Mouse (Mus musculus) spleen, adult 2 months (tissue): Measurements from ENCODE around the gene Samd14. TPM values are rescaled to one million over a fixed set of nuclear protein-coding genes. Genes with fewer than 3 reads are reported as not detected.

Experiments used
- DNase-seq, 2 experiments: peaks; one replicate each; pipeline versions ENCODE4 v3.0.0 to v3.0.0-alpha.2; 2012 to 2021; ENCODE audit warnings: low spot score in 2 of 2, low read depth in 1 of 2
- H3K27ac ChIP-seq: fragments of 200-500 bp; 2 replicates; pipeline ENCODE4 v1.5.1; 2012; ENCODE audit warnings: low read length, inconsistent platforms; ENCODE audit not compliant: insufficient read depth
- H3K27me3 ChIP-seq: fragments of 200-500 bp; 2 replicates; pipeline ENCODE4 v1.6.1; 2012; ENCODE audit warnings: mild to moderate bottlenecking, moderate library complexity, low read length, inconsistent platforms; ENCODE audit not compliant: control insufficient read depth, insufficient read depth
- H3K36me3 ChIP-seq: fragments of 200-500 bp; 2 replicates; pipeline ENCODE4 v1.6.1; 2012; ENCODE audit warnings: mild to moderate bottlenecking, low read length, inconsistent platforms; ENCODE audit not compliant: control insufficient read depth, insufficient read depth
- H3K4me1 ChIP-seq: fragments of 200-500 bp; 2 replicates; pipeline ENCODE4 v1.6.1; 2011; ENCODE audit warnings: inconsistent platforms; ENCODE audit not compliant: control insufficient read depth, insufficient read depth, insufficient read length
- H3K4me3 ChIP-seq: fragments of 200-500 bp; 2 replicates; pipeline ENCODE4 v1.5.1; 2011; ENCODE audit warnings: mild to moderate bottlenecking, inconsistent platforms; ENCODE audit not compliant: insufficient read depth, insufficient read length; ENCODE audit errors: extremely low read depth
- CTCF ChIP-seq: fragments of 200-500 bp; IDR thresholded peaks from 2 replicates; pipeline ENCODE4 v1.5.1; 2011; ENCODE audit warnings: mild to moderate bottlenecking, inconsistent platforms; ENCODE audit not compliant: insufficient read depth, insufficient read length, insufficient replicate concordance; ENCODE audit errors: extremely low read depth
- POLR2A ChIP-seq: fragments of 200-500 bp; IDR thresholded peaks from 2 replicates; pipeline ENCODE4 v1.6.1; 2011; ENCODE audit warnings: low read depth, low read length, inconsistent platforms
- WGBS: fragments of 180-500 bp; shearing (Covaris S2); methylation state at CpG from one replicate; pipeline ENCODE4 v1.1.7; 2018; 5-methylcytosine and 5-hydroxymethylcytosine counted together
- polyA plus RNA-seq: library from polyadenylated mRNA; depleted of rRNA; stranded (reverse); fragments of >200 nt; gene quantifications from 2 replicates; pipeline ENCODE4 v1.2.3, GENCODE M21; 2012

Gene Samd14
- polyA plus RNA-seq, 1 experiment: 19.3 TPM

- DNase-seq: no peak
- no peak overlapping the region for H3K4me3 ChIP-seq
- H3K4me1 ChIP-seq: no peaks in the 10 kb centered on the region
- H3K27ac ChIP-seq: no peak overlapping the region
- TF ChIP-seq POLR2A: no peak
- TF ChIP-seq CTCF: no peak
- no peaks in the 10 kb centered on the region for H3K27me3 ChIP-seq
- no peaks in the 10 kb centered on the region for H3K36me3 ChIP-seq
- WGBS: 87% methylated on average over 29 of the region's 29 CpGs
These were observed 14.9 kb downstream of the Samd14 start for GRCm38 (mm10) chr11:95024439-95025184.

GRCm38 (mm10) chr11:95025227-95026012 lies 15.7 kb downstream of the Samd14 start:
- no peak for DNase-seq
- Histone ChIP-seq H3K36me3 (no peaks in the 10 kb centered on the region), H3K27ac (no peak overlapping the region), H3K4me1 (no peaks in the 10 kb centered on the region), H3K27me3 (no peaks in the 10 kb centered on the region), H3K4me3 (no peak overlapping the region)
- TF ChIP-seq POLR2A (no peak), CTCF (no peak)
- 76% methylated on average over 11 of the region's 11 CpGs for WGBS

- H3K4me1 ChIP-seq: no peaks in the 10 kb centered on the region
- no peak for DNase-seq
These were observed 16.4 kb downstream of the Samd14 start for GRCm38 (mm10) chr11:95026090-95026542.

GRCm38 (mm10) chr11:95026849-95027248 lies 17.2 kb downstream of the Samd14 start:
- H3K4me3 ChIP-seq: no peak overlapping the region
- no peak overlapping the region for H3K27ac ChIP-seq
- 86% methylated on average over 6 of the region's 6 CpGs for WGBS
- no peaks in the 10 kb centered on the region for H3K27me3 ChIP-seq
- TF ChIP-seq CTCF: no peak
- no peak for TF ChIP-seq POLR2A
- H3K4me1 ChIP-seq: no peaks in the 10 kb centered on the region
- DNase-seq: no peak
- H3K36me3 ChIP-seq: no peaks in the 10 kb centered on the region

More at GRCm38 (mm10) chr11:95026090-95026542, 16.4 kb downstream of the Samd14 start:
- Histone ChIP-seq H3K36me3 (no peaks in the 10 kb centered on the region), H3K27ac (no peak overlapping the region), H3K4me3 (no peak overlapping the region), H3K27me3 (no peaks in the 10 kb centered on the region)
- 63% methylated on average over 6 of the region's 6 CpGs for WGBS
- TF ChIP-seq CTCF: no peak
- no peak for TF ChIP-seq POLR2A

- Histone ChIP-seq H3K36me3 (no peaks in the 10 kb centered on the region), H3K27ac (no peak overlapping the region), H3K27me3 (no peaks in the 10 kb centered on the region), H3K4me3 (no peak overlapping the region), H3K4me1 (no peaks in the 10 kb centered on the region)
- WGBS: 83% methylated on average over 13 of the region's 13 CpGs
- TF ChIP-seq POLR2A: no peak
- no peak for TF ChIP-seq CTCF
- DNase-seq: no peak
These were observed 18.3 kb downstream of the Samd14 start for GRCm38 (mm10) chr11:95027850-95028470.

- no peak for DNase-seq
- Histone ChIP-seq H3K4me1 (no peaks in the 10 kb centered on the region), H3K27me3 (no peaks in the 10 kb centered on the region), H3K36me3 (no peaks in the 10 kb centered on the region), H3K4me3 (no peak overlapping the region), H3K27ac (no peak overlapping the region)
- no peak for TF ChIP-seq POLR2A
- no peak for TF ChIP-seq CTCF
- WGBS: 82% methylated on average over 6 of the region's 6 CpGs
These were observed 23.3 kb downstream of the Samd14 start for GRCm38 (mm10) chr11:95032945-95033344.

- Histone ChIP-seq H3K27me3 (no peaks in the 10 kb centered on the region), H3K27ac (no peak overlapping the region), H3K4me1 (no peaks in the 10 kb centered on the region), H3K36me3 (no peaks in the 10 kb centered on the region), H3K4me3 (no peak overlapping the region)
- no peak for DNase-seq
- TF ChIP-seq POLR2A (no peak), CTCF (no peak)
- WGBS: 90% methylated on average over 14 of the region's 14 CpGs
These were observed 23.9 kb downstream of the Samd14 start for GRCm38 (mm10) chr11:95033617-95034016.
